Mouse (Mus musculus): ENCODE results near the gene Tmem88b. TPM values are rescaled to one million over a fixed set of nuclear protein-coding genes. Genes with fewer than 3 reads are reported as not detected.

The Tmem88b gene
- polyA plus RNA-seq, 1 experiment: 0.18 TPM

DNA sequence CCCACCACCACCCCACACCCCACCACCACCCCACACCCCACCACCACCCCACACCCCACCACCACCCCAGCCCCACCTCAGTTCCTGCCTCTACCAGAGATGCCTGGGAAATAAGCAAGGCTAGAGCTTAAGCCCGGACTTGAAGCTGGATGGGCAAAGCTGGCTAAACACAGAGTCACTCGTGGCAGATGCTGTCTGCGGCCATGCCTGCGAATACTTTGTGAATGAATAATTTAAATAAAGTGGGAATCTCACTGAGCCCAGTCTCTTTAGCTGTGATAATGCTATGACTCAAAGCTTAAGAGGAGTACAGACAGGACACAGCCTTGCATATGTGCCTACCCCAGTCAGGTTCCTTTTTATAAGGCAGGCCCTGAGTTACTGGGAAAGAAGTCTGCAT lies 6.2 kb downstream of the Tmem88b start:
- no peak for TF ChIP-seq MAX (IDR thresholded peaks at IDR 0.05)
- peak; percentile 58 for TF ChIP-seq MYOD1 (IDR thresholded peaks at IDR 0.05; ENCODE audit: control insufficient read depth, insufficient read length, low read depth)
- TF ChIP-seq MYOG (IDR thresholded peaks at IDR 0.05; ENCODE audit: control insufficient read depth, extremely low read depth, insufficient read length): no peak
- Histone ChIP-seq H3K4me3 (ENCODE audit: insufficient read depth, poor library complexity, severe bottlenecking) (no peak overlapping the region), H3K79me2 (ENCODE audit: control insufficient read depth, insufficient read depth) (no peaks in the 10 kb centered on the region), H3K36me3 (ENCODE audit: control insufficient read depth, insufficient read depth) (no peaks in the 10 kb centered on the region), H3K27me3 (ENCODE audit: control insufficient read depth, insufficient read depth, insufficient read length) (no peaks in the 10 kb centered on the region), H3K79me3 (ENCODE audit: low read depth) (no peaks in the 10 kb centered on the region), H3ac (ENCODE audit: control insufficient read depth, insufficient read length, low read depth) (no peak overlapping the region)

DNA sequence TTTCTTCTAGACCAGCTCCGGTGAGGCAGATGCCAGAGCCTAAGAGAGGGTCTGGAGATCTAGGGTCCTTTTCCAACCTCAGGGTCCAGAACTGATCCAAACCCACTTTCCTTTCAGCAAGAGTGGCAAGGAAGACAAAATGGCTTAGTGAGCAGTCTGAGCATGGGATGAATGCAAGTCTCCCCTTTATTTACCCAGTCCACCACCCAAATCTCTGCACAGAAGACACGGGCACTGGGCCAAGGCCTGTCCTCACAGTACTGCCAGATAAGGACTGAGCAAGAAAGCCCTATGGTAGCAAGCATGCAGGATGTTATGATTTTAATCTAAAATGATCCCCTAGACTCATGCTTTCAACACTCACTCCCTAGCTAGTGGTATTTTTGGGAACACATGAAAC lies 7.9 kb downstream of the Tmem88b start:
- no peaks in the 10 kb centered on the region for H3K36me3 ChIP-seq (ENCODE audit: control insufficient read depth, insufficient read depth)
- no peaks in the 10 kb centered on the region for H3K79me3 ChIP-seq (ENCODE audit: low read depth)
- H3ac ChIP-seq (ENCODE audit: control insufficient read depth, insufficient read length, low read depth): no peak overlapping the region
- H3K27me3 ChIP-seq (ENCODE audit: control insufficient read depth, insufficient read depth, insufficient read length): no peaks in the 10 kb centered on the region
- no peak for TF ChIP-seq MYOD1 (IDR thresholded peaks at IDR 0.05; ENCODE audit: control insufficient read depth, insufficient read length, low read depth)
- no peak for TF ChIP-seq CEBPB (IDR thresholded peaks at IDR 0.05; ENCODE audit: low read depth)
- no peak for TF ChIP-seq FOSL1 (IDR thresholded peaks at IDR 0.05; ENCODE audit: insufficient read depth, low read length, poor library complexity, severe bottlenecking)
- no peak for TF ChIP-seq CTCF (IDR thresholded peaks at IDR 0.05; ENCODE audit: control insufficient read depth, insufficient read depth, insufficient read length)
- TF ChIP-seq MAX (IDR thresholded peaks at IDR 0.05): no peak
- TF ChIP-seq USF1 (IDR thresholded peaks at IDR 0.05; ENCODE audit: low read depth): no peak
- no peak for TF ChIP-seq MYOG (IDR thresholded peaks at IDR 0.05; ENCODE audit: control insufficient read depth, extremely low read depth, insufficient read length)
- no peak overlapping the region for H3K4me3 ChIP-seq (ENCODE audit: insufficient read depth, poor library complexity, severe bottlenecking)
- no peaks in the 10 kb centered on the region for H3K79me2 ChIP-seq (ENCODE audit: control insufficient read depth, insufficient read depth)

DNA sequence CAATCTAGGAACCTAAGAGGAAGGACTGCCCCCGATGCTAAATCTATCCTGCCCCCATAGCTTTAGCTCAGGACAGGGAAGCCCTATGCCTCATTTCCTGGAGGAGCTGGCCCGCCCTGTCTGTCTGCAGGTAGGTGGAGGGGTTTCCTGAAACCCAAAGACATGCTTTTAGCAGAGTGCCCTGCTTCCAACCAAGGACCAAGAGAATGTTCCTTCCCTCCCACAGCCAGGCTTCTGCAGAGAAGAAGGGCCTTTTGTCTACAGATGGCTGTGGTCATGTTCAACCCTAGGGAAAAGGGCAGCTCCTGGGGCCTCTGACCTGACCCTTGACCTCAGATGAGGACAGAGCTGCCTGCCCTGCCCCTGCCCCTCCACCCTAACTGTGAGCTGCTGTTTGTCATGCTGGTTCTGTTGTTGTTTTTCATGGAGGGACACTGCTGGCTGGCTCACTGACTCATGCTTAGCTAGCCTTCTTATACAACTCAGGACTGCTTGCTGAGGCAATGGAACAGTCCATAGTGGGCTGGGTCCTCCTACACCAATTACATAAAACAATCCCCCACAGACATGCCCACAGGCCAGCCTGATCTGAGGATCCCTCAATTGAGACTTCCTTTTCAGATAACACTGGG lies 8.9 kb downstream of the Tmem88b start:
- TF ChIP-seq CTCF (IDR thresholded peaks at IDR 0.05; ENCODE audit: control insufficient read depth, insufficient read depth, insufficient read length): no peak
- no peak for TF ChIP-seq CEBPB (IDR thresholded peaks at IDR 0.05; ENCODE audit: low read depth)
- no peak for TF ChIP-seq FOSL1 (IDR thresholded peaks at IDR 0.05; ENCODE audit: insufficient read depth, low read length, poor library complexity, severe bottlenecking)
- no peak for TF ChIP-seq MYOG (IDR thresholded peaks at IDR 0.05; ENCODE audit: control insufficient read depth, extremely low read depth, insufficient read length)
- TF ChIP-seq MYOD1 (IDR thresholded peaks at IDR 0.05; ENCODE audit: control insufficient read depth, insufficient read length, low read depth): no peak
- TF ChIP-seq USF1 (IDR thresholded peaks at IDR 0.05; ENCODE audit: low read depth): no peak
- no peaks in the 10 kb centered on the region for H3K79me2 ChIP-seq (ENCODE audit: control insufficient read depth, insufficient read depth)
- H3ac ChIP-seq (ENCODE audit: control insufficient read depth, insufficient read length, low read depth): no peak overlapping the region
- H3K36me3 ChIP-seq (ENCODE audit: control insufficient read depth, insufficient read depth): no peaks in the 10 kb centered on the region
- no peaks in the 10 kb centered on the region for H3K27me3 ChIP-seq (ENCODE audit: control insufficient read depth, insufficient read depth, insufficient read length)
- H3K4me3 ChIP-seq (ENCODE audit: insufficient read depth, poor library complexity, severe bottlenecking): no peak overlapping the region
- no peaks in the 10 kb centered on the region for H3K79me3 ChIP-seq (ENCODE audit: low read depth)

DNA sequence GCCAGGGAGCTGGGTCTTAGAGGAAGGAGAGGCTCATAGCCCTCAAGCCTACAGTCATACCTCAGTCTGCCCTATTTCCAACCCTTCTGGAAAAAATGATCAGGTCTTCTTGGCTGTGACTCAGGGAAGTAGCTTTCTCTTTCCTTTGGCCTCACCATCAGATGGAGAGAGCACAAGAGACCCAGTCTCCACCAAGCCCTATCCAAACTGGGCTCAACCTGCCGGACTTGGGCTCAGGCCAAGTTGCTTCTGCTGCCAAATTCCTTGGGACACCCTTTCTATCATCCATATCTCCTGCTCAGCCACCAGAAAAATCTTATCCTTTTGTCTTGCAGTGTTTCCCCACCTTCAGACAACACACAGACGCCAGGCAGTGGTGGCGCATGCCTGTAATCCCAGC lies 9.8 kb downstream of the Tmem88b start:
- H3K79me3 ChIP-seq (ENCODE audit: low read depth): no peaks in the 10 kb centered on the region
- no peaks in the 10 kb centered on the region for H3K36me3 ChIP-seq (ENCODE audit: control insufficient read depth, insufficient read depth)
- H3K79me2 ChIP-seq (ENCODE audit: control insufficient read depth, insufficient read depth): no peaks in the 10 kb centered on the region
- H3ac ChIP-seq (ENCODE audit: control insufficient read depth, insufficient read length, low read depth): no peak overlapping the region
- H3K27me3 ChIP-seq (ENCODE audit: control insufficient read depth, insufficient read depth, insufficient read length): no peaks in the 10 kb centered on the region
- TF ChIP-seq CTCF (IDR thresholded peaks at IDR 0.05; ENCODE audit: control insufficient read depth, insufficient read depth, insufficient read length): no peak
- TF ChIP-seq MYOG (IDR thresholded peaks at IDR 0.05; ENCODE audit: control insufficient read depth, extremely low read depth, insufficient read length): no peak
- no peak for TF ChIP-seq USF1 (IDR thresholded peaks at IDR 0.05; ENCODE audit: low read depth)
- TF ChIP-seq MYOD1 (IDR thresholded peaks at IDR 0.05; ENCODE audit: control insufficient read depth, insufficient read length, low read depth): no peak
- no peak for TF ChIP-seq FOSL1 (IDR thresholded peaks at IDR 0.05; ENCODE audit: insufficient read depth, low read length, poor library complexity, severe bottlenecking)
- no peak for TF ChIP-seq CEBPB (IDR thresholded peaks at IDR 0.05; ENCODE audit: low read depth)
- TF ChIP-seq MAX (IDR thresholded peaks at IDR 0.05): no peak
- no peak overlapping the region for H3K4me3 ChIP-seq (ENCODE audit: insufficient read depth, poor library complexity, severe bottlenecking)

DNA sequence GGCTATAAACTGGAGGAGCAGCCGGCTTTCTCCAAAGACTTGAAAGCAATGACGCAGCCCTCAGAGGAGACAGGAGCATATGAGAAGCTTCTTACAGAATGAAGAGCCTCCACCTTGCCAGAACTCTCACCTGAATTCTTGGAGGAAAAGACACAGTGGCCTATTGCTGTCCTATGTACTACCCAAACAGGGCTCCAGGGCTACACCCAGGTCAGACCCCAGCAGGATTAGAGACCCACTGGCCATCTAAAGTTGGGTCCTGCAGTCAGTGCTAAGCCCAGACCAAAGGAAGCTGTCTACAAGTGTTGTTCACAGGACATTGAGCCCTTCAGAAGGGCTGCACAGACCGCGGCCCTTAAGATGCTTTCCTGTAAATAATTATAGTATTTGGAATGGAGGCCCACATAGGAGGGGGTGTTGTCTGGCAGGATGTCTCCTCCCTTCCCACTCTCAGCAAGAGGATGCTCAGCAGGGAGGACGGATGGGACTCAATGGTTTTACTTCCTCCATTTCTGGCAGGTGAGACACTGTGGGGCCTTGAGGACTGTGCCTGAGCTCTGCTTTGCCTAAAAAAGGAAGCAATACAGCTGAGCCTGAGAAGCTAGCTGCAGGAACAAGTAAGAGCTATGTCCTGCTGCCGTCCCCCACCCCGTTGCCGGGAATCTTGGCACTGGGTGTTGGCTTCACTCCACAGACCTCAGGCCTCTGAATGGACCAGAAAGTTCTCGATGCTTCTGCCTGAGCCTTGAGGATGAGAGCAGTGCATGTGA lies 10.5 kb downstream of the Tmem88b start:
- TF ChIP-seq MYOD1 (IDR thresholded peaks at IDR 0.05; ENCODE audit: control insufficient read depth, insufficient read length, low read depth): no peak
- no peak for TF ChIP-seq FOSL1 (IDR thresholded peaks at IDR 0.05; ENCODE audit: insufficient read depth, low read length, poor library complexity, severe bottlenecking)
- TF ChIP-seq CEBPB (IDR thresholded peaks at IDR 0.05; ENCODE audit: low read depth): no peak
- Histone ChIP-seq H3K79me2 (ENCODE audit: control insufficient read depth, insufficient read depth) (no peaks in the 10 kb centered on the region), H3K79me3 (ENCODE audit: low read depth) (no peaks in the 10 kb centered on the region), H3K36me3 (ENCODE audit: control insufficient read depth, insufficient read depth) (no peaks in the 10 kb centered on the region), H3K27me3 (ENCODE audit: control insufficient read depth, insufficient read depth, insufficient read length) (no peaks in the 10 kb centered on the region), H3ac (ENCODE audit: control insufficient read depth, insufficient read length, low read depth) (no peak overlapping the region), H3K4me3 (ENCODE audit: insufficient read depth, poor library complexity, severe bottlenecking) (no peak overlapping the region)
